Mouse (Mus musculus) urinary bladder, postnatal 36 days (tissue): ENCODE data around the gene Lin28a.

Experiments used
- DNase-seq, 2 experiments: peaks; one replicate each; pipeline ENCODE4 v3.0.0; 2022; ENCODE audit warnings: low spot score in 2 of 2, mixed read lengths in 1 of 2

Lin28a gene

GRCm38 (mm10) chr4:134018779-134019145 is at the start of gene Lin28a:
Gene Lin28a, minus strand, starts transcription at chr4:134018841.
- DNase-seq = no peak

GRCm38 (mm10) chr4:134067833-134068544 is 49.3 kb upstream of the Lin28a start:
- DNase-seq = peak; percentile 39 to 42

GRCm38 (mm10) chr4:134067383-134067782 is 48.7 kb upstream of the Lin28a start:
- peak in 1 of 2 experiments; percentile 20 for DNase-seq

- peak; percentile 55 to 70 for DNase-seq
Measured at GRCm38 (mm10) chr4:134065431-134066004, 46.9 kb upstream of the Lin28a start.

- DNase-seq = no peak
Measured at GRCm38 (mm10) chr4:134062561-134062960, 43.9 kb upstream of the Lin28a start.

GRCm38 (mm10) chr4:134061944-134062446 is 43.4 kb upstream of the Lin28a start:
- DNase-seq = peak; percentile 46 to 61

GRCm38 (mm10) chr4:134061166-134061830 is 42.7 kb upstream of the Lin28a start:
- peak; percentile 31 to 43 for DNase-seq

- DNase-seq = no peak
Measured at GRCm38 (mm10) chr4:134060135-134060865, 41.7 kb upstream of the Lin28a start, which contains the start of gene Crybg2. Gene Crybg2, plus strand, starts transcription at chr4:134060815.

GRCm38 (mm10) chr4:134058908-134059307 is 40.3 kb upstream of the Lin28a start:
- no peak for DNase-seq

DNA sequence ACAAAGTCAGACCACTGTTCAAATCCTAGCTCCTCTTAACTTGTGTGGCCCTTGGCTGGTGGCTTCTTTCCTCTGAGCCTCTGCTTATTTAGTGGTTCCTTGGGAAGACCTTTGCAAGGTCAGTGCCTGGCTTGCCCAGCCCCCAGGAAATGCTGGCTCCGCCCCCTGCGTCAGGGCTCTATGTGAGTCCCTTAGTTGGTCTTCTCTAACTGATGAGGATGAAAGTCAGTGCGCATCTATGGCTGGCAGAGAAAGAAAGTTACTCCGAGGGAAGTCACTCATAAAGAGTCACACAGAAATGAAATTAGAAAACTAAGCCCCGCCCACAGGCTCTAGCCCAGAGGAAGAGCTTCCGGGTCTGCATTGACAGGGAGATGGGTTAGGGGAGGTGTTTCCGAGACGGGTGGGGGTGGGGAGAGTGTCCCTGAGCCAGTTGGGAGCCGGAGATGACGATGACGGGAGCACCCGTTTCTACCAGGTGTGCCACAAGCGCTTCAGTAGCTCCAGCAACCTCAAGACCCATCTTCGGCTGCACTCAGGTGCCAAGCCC is 39.6 kb upstream of the Lin28a start:
- DNase-seq = no peak

- no peak for DNase-seq
Measured at GRCm38 (mm10) chr4:134053538-134053937, 34.9 kb upstream of the Lin28a start, which contains the start of gene Zfp683. Gene Zfp683, plus strand, starts transcription at chr4:134053838.

- DNase-seq = no peak
Measured at GRCm38 (mm10) chr4:134052560-134052959, 33.9 kb upstream of the Lin28a start.

- DNase-seq = no peak
Measured at GRCm38 (mm10) chr4:134051912-134052311, 33.3 kb upstream of the Lin28a start.

DNA sequence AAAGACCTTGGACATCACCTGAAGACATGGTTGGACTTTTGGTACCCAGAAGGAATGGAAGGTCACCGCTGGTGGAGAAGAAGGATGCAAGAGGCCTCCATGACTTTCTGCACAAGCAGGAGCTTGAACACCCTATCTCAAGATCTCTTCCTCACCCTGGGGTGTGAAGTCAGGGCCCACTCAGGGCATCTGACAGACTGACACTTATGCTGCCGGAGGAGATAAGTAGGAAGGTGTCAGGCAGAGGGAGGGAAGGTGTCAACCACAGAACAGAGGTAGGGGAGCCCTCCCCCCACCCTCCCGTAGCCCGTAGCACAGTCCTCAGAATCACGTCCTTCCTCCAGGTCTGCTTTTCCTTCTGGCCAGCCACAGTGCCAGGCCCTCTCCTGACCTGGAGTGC is 29.0 kb upstream of the Lin28a start:
- DNase-seq = no peak

- DNase-seq = no peak
Measured at GRCm38 (mm10) chr4:134043041-134043440, 24.4 kb upstream of the Lin28a start.

DNA sequence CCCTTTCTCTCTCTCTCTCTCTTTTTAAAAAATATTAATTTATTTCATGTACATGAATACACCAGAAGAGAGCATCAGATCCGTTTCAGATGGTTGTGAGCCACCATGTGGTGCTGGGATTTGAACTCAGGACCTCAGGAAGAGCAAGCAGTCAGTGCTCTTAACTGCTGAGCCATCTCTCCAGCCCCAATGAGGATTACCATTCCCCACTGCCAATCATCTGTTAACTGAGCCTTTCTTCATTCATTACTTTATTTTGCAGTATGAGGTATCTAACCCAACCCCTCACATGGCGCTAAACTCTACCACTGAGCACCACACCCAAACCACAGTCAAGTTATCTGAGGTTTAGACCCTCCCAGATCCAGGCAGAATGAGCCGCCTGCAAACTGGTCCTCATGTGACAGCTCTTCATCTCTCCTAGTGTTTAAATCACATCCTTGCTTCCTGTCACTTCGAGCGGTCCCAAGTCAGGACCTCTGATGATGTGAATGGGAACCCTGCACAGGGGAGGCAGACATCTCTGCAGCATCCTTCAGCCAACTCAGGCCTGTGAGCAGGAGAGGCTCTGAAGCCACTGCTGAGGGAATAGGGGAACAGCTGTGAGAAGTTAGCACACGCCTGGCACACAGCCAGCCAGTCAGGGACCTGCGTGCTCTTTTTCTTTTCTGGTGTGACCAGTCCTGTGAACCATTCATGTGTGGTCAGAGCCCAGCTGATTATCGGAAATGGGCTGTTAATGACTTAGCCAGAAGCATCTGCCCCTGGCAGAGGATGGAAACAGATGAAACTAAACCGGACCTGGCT is 22.9 kb upstream of the Lin28a start:
- DNase-seq = no peak

- peak; percentile 65 to 75 for DNase-seq
Measured at GRCm38 (mm10) chr4:134035953-134036352, 17.3 kb upstream of the Lin28a start.

- DNase-seq = no peak
Measured at GRCm38 (mm10) chr4:134025802-134026201, 7.2 kb upstream of the Lin28a start.

DNA sequence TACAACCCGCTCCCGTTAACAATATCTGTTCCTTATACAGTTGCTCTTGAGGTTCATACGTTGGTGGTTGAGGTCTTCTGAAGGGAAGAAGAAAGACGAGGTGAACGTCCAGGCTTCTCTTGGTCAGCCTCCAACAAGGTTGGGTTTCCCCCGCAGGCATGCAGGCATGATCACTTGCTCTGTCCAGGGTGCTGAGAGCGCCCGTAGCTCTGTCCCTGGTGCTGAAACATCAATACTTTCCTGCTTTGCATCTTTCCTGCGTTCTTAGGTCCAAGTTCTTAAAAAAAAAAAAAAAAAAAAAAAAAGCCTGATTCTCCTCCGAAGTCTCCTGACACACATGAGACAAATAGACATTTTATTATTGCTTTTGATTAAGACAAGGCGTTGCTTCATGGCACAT is 2.0 kb upstream of the Lin28a start:
- DNase-seq = peak; percentile 64 to 70

GRCm38 (mm10) chr4:134019641-134020351 is 1.2 kb upstream of the Lin28a start:
- no peak for DNase-seq
